Mouse (Mus musculus) left cerebral cortex, postnatal 14 days (tissue): Measurements from ENCODE around the gene Brpf3. TPM values are rescaled to one million over a fixed set of nuclear protein-coding genes. Genes with fewer than 3 reads are reported as not detected.
"Not testable (repeated sequence)": the region's sequence is repeated elsewhere in the genome, so short reads cannot be mapped to it uniquely, and the experiment has no call there.

Source experiments
- DNase-seq, 2 experiments: peaks; one replicate each; pipeline ENCODE4 v3.0.0; 2021 to 2022; ENCODE audit warnings: low spot score in 2 of 2, mixed read lengths in 1 of 2
- intact Hi-C: fragments of 180-260 bp; cut with DNase I; formaldehyde crosslinking; loops from one replicate; pipeline ENCODE4 v1.15.1; 2025
- total RNA-seq, 2 experiments: library from RNA; stranded (reverse); gene quantifications; 2 replicates each; pipeline ENCODE4 v1.2.3; 2021

Brpf3 gene
- total RNA-seq, 2 experiments from 2014 or later: 43.4 to 49.6 TPM

DNA sequence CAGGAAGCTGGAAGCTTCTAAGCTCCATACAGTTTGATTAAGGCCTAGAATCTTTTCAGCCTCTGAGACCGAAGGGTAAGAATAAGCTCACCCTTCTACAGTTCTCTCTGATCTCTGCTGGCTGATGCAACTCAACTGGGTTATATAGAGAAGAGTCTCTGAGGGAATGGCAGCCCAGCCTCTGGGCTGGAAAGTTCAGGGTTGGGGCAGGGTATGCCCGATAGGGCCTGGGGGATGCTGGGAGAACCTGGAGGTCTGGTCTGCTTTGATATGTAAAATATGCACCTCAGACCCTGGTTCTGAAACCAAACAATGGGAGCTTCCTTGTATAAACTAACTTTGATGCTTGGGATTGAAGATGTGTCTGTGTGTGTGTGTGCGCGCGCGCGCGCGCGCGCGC is 13.4 kb upstream of the Brpf3 start:
- intact Hi-C loops: no loop called here
- DNase-seq: no peak

DNA sequence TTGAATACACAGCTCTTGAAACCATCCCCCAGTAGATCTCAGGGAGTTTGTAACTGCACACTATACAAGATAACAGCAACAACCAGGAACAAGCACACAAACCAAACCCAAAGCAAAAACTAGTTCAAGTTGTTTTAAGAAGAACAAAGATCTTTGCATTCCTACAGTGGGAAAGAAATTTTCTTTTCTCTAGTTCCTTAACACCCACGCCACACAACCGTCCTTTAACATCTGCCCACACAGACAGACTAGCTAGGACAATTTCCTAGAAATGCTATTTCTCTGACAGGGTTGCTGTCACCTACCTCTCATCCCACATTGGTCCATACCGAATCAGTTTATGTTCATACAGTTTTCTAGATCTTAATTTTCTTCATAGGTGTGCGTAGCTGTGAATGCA is 3.9 kb upstream of the Brpf3 start:
- intact Hi-C loops: no loop called here
- DNase-seq: no peak

- no peak for DNase-seq
These were observed 1.4 kb upstream of the Brpf3 start for GRCm38 (mm10) chr17:28799291-28800160.

DNA sequence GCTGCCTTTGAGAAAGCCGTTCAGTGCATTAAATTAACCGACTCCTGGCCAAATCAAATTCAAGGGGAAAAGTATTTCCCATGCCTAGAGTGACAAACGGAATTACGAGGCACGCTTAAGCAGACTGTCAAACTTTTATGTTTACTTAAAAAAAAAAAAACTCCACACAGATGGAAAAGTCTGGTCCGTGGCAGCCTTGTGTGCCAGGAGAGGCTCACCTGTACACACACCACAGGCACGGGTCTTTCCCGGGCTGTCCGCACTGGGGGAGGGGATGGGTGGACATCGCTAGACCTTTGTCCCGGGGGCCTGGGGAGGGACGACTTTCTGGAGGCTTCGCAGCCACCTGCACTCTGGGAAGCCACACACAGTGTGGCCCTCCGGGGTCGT is 614 bp upstream of the Brpf3 start:
- intact Hi-C loops: loop anchor here (2.0 kb wide), 1 partner anchor 109 kb away; the partner anchor contains the start of genes Mapk14 and Slc26a8
- peak in 1 of 2 experiments; percentile 12 for DNase-seq

More at GRCm38 (mm10) chr17:28799291-28800160, 1.4 kb upstream of the Brpf3 start:
- intact Hi-C loops: loop anchor here (2.0 kb wide), 1 partner anchor 109 kb away; the partner anchor contains the start of genes Mapk14 and Slc26a8

- DNase-seq: peak; percentile 98 to 99
- intact Hi-C loops: loop anchor here (2.0 kb wide), 1 partner anchor 111 kb away; the partner anchor contains the start of genes Mapk14 and Slc26a8
These were observed 650 bp downstream of the Brpf3 start for GRCm38 (mm10) chr17:28801474-28802005.

GRCm38 (mm10) chr17:28802006-28802481 is 1.2 kb downstream of the Brpf3 start:
- DNase-seq: no peak
- intact Hi-C loops: no loop called here

GRCm38 (mm10) chr17:28803316-28803715 is 2.4 kb downstream of the Brpf3 start:
- no peak for DNase-seq
- intact Hi-C loops: no loop called here

DNA sequence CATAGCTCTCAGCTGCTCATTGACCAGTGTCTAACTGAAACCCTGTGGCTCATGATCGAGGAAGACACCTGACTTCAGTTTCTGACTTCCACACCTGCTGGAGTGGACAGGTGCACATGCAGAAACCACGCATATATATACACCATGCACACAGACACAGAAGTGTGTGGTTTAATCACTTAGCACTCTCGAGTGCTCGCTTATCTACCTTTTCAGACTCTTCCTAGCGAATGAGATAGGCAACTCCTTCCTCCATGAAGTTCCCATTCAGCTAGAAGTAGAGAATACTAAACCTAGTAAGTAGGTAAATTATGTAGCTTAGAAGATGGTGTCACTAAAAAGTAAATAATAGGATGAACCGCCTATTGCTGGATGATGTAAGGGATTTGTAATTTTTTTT is 4.1 kb downstream of the Brpf3 start:
- intact Hi-C loops: no loop called here
- no peak for DNase-seq

DNA sequence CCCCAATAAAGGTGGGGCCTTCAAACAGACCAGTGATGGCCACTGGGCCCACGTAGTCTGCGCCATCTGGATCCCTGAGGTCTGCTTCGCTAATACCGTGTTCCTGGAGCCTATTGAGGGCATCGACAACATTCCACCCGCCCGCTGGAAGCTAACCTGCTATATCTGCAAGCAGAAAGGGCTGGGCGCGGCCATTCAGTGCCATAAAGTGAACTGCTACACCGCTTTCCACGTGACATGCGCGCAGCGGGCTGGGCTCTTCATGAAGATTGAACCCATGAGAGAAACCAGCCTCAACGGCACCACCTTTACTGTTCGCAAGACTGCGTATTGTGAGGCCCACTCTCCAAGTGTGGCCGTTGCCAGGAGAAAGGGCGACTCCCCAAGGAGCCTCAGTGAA is 5.9 kb downstream of the Brpf3 start:
- intact Hi-C loops: no loop called here
- DNase-seq: no peak

- intact Hi-C loops: no loop called here
- DNase-seq: no peak
These were observed 7.8 kb downstream of the Brpf3 start for GRCm38 (mm10) chr17:28808714-28809113.

DNA sequence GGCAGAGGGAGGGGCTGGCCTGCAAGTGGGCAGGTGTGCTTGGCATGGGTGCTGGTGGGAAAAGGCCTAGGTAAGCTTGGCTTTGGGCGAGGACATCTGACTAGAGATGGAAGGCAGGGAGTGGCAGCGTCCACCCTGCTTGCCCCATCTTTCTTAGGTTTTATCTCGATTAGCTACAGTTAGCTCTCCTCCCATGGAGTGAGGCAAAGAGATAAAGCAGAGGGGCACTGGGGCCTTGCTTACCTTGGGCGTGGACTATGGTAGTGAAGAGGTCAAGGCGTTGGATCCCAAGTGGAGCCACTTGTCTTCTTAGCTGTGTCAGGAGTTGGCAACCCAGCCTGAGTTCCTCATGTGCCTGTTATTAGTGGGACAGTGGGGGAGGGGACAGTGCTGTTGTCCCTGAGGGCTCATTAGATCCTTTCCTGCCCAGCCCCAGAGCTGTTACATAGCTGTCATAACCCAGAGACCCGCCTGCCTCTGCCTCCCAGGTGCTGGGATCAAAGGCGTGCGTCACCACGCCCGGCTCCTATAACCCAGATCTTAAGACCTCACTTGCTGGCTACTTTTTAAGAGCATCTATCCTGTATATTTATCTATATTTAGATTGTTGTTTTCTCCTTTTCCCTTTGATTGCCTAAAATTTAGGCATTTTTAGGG is 8.4 kb downstream of the Brpf3 start:
- no peak for DNase-seq
- intact Hi-C loops: no loop called here

DNA sequence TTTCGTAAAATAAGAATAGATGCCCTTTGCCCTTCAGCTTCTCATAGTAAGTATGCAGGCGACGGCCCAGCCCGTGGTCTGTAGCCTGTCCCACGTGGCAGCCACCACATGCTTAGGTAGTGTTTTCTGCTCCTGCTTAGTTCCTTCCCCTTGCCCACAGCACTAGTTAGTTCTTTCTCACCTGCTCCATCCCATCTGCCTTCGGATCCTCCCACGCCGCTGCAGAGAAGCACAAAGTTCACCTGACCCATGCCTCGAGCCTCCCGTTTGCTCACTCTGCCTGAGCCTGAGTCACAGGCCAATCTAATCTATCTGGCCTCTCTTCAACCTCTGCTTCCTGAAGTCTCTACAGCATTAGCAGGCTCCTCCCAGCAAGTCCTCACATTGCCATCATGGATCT is 11.5 kb downstream of the Brpf3 start:
- intact Hi-C loops: no loop called here
- no peak for DNase-seq

DNA sequence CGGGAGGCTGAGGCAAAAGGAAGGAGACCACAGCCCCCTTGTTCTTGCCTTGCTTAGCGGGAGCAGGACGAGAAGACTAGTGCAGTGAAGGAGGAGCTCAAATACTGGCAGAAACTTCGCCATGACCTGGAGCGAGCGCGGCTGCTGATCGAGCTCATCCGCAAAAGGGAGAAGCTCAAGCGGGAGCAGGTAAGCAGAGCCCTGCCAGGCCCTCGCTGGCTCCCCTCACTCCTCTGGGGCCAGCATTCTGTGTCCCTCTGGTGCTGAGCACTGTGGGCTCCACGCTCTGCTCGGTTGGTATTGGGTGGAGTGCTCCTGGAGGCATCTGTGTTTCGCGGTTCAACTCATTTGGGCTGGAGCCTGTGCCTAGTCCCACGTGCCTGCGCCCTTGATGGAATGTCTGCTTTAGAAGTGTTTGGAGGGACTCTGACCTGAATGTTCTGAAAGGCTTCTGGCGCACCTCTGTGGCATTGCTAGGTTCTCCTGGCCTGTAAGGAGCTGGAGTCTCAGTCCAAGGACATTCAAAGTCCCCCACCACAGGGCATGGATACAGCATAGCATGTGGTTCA is 13.7 kb downstream of the Brpf3 start:
- intact Hi-C loops: no loop called here
- no peak for DNase-seq

DNA sequence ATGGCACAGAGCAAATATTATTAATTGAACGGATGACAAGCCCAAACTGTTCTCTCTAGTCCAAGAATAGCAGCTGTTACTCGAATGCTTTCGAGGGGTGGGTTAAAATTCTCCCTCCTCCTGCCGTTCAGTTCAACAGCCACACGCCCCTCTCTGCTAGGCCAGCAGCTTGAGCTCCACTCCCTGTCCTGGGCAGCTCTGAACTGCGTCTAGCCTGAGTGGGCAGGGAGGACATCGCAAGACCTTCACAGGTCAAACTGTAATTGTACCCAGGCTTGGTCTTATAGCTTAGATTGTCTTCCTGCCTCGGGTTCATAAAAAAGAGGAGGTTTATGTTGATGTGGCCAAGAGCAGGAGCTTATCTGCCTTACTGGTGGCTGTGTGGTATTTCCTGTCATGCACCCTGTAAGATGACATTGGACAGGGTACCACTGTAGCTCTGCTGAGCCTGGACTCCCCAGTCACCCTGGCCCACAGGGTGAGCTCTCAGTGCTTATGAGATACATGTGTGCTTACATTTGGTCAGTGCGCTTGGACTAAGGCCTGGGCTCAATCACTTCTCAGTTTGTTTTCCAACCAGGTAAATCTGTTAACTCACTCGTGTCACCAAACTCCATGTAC is 14.6 kb downstream of the Brpf3 start:
- no peak for DNase-seq
- intact Hi-C loops: no loop called here

GRCm38 (mm10) chr17:28816326-28816725 is 15.4 kb downstream of the Brpf3 start:
- intact Hi-C loops, DNase-seq: not testable (repeated sequence)

- DNase-seq: no peak
- intact Hi-C loops: no loop called here
These were observed 16.3 kb downstream of the Brpf3 start for GRCm38 (mm10) chr17:28816875-28817811.

- intact Hi-C loops: no loop called here
- no peak for DNase-seq
These were observed 19.3 kb downstream of the Brpf3 start for GRCm38 (mm10) chr17:28820189-28820588.

- DNase-seq: no peak
- intact Hi-C loops: no loop called here
These were observed 22.3 kb downstream of the Brpf3 start for GRCm38 (mm10) chr17:28823004-28823745.
